Mouse (Mus musculus) kidney, postnatal 10 days (tissue): ENCODE measurements at regions not wholly inside any gene's neighbourhood (a gene's known extent, or its start where the extent isn't known, plus 50 kb on each side); places are given as distances from the start of the nearest gene placed in this dataset.

Source experiments
- DNase-seq: peaks from one replicate; pipeline ENCODE4 v3.0.0; 2021; ENCODE audit warnings: mixed read lengths

- DNase-seq, result no peak
Measured at GRCm38 (mm10) chr7:64058282-64058872, 95.3 kb upstream of the Trpm1 start.

GRCm38 (mm10) chr7:64057873-64058272, 95.8 kb upstream of the Trpm1 start:
- DNase-seq, result peak; percentile 21

- no peak for DNase-seq
Measured at GRCm38 (mm10) chr7:64056498-64056897, 97.1 kb upstream of the Trpm1 start.

- DNase-seq, result no peak
Measured at GRCm38 (mm10) chr7:64054996-64055395, 98.6 kb upstream of the Trpm1 start.

- DNase-seq, result peak; percentile 48
Measured at GRCm38 (mm10) chr7:64053766-64054165, 99.9 kb upstream of the Trpm1 start.

- DNase-seq, result peak; percentile 43
Measured at GRCm38 (mm10) chr7:64052400-64052799, 101.2 kb upstream of the Trpm1 start.

GRCm38 (mm10) chr7:64050826-64051401, 102.7 kb upstream of the Trpm1 start:
- DNase-seq, result no peak

GRCm38 (mm10) chr7:64050246-64050645, 103.4 kb upstream of the Trpm1 start:
- peak; percentile 24 for DNase-seq

GRCm38 (mm10) chr7:64049183-64049965, 104.3 kb upstream of the Trpm1 start:
- no peak for DNase-seq

GRCm38 (mm10) chr7:64048452-64049182, 105.0 kb upstream of the Trpm1 start:
- DNase-seq, result peak; percentile 75

- no peak for DNase-seq
Measured at GRCm38 (mm10) chr7:64047831-64048230, 105.8 kb upstream of the Trpm1 start.

- DNase-seq, result no peak
Measured at GRCm38 (mm10) chr7:64045292-64045691, 106.6 kb upstream of the Klf13 start.

GRCm38 (mm10) chr7:64042978-64043377, 104.3 kb upstream of the Klf13 start:
- no peak for DNase-seq

GRCm38 (mm10) chr7:64041303-64041702, 102.6 kb upstream of the Klf13 start:
- no peak for DNase-seq

- DNase-seq, result no peak
Measured at GRCm38 (mm10) chr7:64040026-64040737, 101.5 kb upstream of the Klf13 start.

GRCm38 (mm10) chr7:64037701-64038231, 99.1 kb upstream of the Klf13 start:
- DNase-seq, result no peak

GRCm38 (mm10) chr7:64036154-64036553, 97.4 kb upstream of the Klf13 start:
- no peak for DNase-seq

- DNase-seq, result no peak
Measured at GRCm38 (mm10) chr7:64035025-64035606, 96.4 kb upstream of the Klf13 start.

- DNase-seq, result no peak
Measured at GRCm38 (mm10) chr7:64034493-64034892, 95.8 kb upstream of the Klf13 start.

GRCm38 (mm10) chr7:64033388-64033787, 94.7 kb upstream of the Klf13 start:
- DNase-seq, result no peak

GRCm38 (mm10) chr7:64032921-64033354, 94.2 kb upstream of the Klf13 start:
- no peak for DNase-seq

- DNase-seq, result no peak
Measured at GRCm38 (mm10) chr7:64030650-64031049, 91.9 kb upstream of the Klf13 start.
